Mouse (Mus musculus) embryo, embryonic 10.5 days (tissue): Measurements from ENCODE around the gene Ssc4d.

ENCODE experiments used
- DNase-seq: peaks from one replicate; pipeline ENCODE4 v3.0.0-alpha.2; 2015; ENCODE audit warnings: low spot score

The Ssc4d gene

DNA sequence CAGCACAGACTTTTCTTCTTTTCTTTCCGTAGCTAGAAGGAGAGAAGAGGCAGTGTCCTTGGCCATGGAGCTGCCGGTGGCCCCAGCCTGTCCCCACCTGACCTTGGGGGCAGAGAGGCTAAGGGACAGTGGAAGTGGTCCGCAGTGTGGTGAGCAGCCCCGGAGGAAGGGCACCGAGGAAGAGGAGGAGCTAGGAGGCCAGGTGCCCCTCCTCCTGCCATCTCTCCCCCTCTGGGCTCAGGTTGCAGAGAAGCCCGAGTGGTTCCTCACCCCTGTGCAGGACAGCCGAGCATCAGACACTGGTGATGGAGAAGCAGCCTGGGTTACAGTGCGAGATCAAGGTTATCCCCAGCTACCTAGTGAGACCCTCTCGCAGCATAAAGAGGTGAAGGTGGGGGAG lies at the start of gene Ssc4d:
Gene Ssc4d (minus strand): TSS at position 167 of the 400 bp plus-strand sequence.
- DNase-seq = no peak

DNA sequence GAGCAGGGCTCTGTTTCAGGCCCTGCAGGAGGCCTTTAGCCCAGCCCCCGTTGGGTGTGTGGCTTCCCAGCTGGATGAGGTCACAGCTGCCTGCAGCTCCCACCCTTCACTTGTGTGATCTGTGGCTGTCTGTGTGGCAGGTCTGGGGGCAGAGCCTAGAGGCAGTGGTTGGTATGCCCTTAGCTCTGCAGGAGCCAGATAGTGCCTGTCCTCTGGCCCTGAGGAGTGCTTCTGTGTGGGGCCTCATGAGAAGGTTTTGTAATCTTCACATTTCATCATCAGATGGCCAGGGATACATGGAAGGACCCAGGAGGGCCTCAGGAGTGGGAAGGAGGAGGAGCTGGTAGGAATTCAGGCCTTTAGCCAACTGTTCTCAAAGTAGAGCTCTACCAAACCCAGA lies 45.6 kb upstream of the Ssc4d start:
- DNase-seq = no peak

DNA sequence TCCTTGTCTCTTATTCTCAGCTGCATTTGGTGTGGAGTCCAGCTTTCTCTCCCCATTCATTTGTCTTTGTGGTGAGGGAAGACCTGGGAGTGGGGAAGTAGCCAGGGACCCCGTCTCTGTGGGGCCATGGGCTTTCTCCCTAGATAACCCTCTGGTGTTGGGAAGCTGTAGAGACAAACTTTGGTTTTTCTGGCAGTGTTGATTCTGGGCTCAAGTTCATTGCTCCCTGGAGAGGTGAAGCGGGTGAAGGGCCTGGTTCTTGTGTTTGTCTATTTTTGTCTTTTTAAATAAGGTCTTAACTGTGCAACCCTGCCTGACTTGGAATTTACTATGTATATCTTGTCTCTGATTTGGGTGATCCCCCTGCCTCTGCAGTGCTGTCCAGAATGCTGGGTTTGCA lies 44.4 kb upstream of the Ssc4d start:
- no peak for DNase-seq

DNA sequence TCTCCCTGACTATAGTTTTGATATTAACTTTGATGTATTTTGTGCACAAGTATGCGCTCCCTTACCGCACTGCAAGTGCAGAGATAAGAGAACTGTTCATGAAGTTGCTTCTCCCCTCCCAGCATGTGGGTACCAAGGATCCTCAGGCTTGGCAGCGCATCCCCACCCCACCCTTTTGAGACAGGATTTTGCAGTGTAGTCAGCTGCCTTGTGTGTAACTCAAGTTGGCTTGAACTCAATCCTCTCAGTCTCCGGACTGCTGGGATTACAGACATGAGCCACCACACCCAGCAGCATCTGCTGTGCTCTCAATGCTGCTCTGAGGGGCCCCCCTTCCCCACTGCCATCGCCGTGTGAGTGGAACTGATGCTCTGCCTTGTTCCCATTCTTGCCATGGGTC lies 42.9 kb upstream of the Ssc4d start:
- no peak for DNase-seq

DNA sequence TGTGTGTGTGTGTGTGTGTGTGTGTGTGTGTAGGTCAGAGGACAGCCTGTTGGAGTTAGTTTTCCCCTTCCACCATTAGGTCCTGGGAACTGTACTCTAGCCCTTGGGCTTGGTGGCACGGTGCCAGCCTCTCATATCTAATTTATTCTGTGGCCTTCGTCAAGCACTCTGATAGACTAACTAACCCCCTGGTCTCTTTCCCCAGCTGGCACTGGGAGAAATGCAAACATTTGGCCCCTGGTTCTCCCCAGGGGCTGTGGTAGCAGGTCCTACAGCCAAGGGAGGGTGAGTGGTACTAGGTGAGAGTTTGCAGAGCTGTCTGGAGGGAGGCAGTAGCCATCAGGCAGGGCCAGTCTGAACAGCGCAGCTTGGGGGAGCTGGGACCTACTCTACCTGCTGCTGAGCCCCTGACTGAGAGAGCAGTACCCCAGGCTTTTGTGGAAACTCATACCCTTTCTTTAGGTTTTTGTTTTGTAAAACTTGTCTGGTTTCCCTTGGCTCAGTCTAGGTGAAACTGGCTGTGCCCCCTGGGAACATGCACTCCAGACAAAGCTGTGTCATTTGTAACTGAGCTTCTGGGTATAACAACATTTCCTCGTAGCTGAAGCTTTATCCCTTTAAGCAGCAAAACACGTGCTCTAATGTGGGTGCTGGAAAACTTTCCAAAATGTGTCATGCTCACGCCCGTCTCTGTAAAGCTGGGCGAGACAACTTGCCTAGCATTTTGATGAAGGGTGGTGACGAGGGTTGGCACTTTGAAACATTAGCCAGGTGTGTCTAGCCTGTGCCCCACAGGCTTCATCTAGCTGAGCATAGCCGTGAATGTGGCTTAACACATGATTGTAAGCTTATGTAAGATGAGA lies 41.9 kb upstream of the Ssc4d start:
- no peak for DNase-seq

DNA sequence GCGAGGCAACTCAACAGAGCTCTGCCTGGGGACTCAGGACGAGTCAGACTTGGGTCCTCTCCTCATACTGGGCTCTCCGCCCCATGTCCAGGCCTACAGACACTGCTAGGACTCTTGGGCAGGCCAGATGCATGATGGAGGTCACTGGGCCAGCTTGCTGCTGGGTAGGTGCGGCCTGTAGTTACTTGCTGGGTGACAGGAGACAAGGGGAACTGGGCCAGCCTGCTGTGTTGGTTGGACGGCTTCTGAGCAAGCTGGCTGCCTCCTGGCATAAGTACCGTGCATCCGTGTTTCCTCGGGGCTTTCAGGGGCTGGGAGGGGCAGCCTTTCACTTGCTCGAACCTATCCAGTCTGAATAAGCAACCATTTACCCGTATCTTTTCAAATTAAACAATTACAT lies 41.3 kb upstream of the Ssc4d start:
- DNase-seq = no peak

DNA sequence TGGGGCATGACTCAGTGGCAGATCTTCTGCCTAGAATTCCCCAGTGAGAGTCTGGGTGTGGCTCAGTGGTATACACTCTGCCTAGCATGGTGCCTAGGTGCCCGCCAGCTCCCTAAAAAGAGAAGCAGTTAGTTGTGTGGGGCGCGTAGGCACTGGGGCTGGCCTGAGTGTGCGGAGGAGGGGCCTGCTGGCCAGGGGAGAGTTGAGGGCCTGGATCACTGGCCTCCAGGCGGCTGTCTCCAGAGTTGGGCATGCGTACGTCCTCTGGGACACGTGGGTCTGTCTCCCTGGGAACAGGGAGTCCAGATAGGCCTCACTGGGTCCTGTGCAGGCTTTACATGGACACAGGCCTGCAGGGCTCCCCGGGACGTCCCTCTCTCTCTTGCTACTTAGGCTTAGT lies 40.5 kb upstream of the Ssc4d start:
- DNase-seq = no peak

DNA sequence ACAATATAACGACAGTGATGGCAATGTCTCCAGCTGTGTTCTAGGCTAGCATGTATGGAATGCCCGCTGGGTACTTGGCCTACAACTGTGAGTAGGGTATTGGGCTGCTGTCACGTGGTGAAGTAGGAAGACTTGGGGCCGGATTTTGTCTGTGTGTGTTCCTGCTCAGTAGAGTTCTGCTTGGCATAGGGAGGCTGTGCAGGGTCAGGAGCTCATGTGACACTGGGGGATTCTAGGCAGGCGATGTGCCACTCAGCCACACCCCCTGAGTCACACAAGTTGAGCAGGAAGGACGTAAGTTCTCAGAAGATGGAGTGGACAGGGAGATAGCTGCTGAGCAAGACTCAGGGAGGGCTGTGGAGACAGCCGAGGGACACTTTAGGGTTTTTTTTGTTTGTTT lies 33.4 kb upstream of the Ssc4d start:
- DNase-seq = no peak

DNA sequence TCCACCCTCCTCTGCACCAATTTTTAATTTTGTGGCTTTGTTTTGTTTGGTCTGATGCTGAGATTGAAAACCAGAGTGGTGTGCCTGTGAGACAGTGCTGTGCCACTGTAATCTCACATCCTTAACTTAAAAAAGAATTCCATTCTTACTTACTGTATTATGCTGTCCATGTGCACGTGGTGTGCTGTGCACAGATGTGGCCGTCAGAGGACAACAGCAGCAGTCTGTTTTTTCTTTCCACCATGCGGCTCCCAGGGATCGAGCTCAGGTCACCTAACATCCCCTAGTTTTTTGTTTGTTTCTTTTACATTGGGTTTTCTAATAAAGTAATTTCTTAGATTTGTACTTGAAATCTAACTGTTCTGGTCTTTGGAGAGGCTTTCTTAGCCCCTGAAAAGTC lies 30.2 kb upstream of the Ssc4d start:
- no peak for DNase-seq

DNA sequence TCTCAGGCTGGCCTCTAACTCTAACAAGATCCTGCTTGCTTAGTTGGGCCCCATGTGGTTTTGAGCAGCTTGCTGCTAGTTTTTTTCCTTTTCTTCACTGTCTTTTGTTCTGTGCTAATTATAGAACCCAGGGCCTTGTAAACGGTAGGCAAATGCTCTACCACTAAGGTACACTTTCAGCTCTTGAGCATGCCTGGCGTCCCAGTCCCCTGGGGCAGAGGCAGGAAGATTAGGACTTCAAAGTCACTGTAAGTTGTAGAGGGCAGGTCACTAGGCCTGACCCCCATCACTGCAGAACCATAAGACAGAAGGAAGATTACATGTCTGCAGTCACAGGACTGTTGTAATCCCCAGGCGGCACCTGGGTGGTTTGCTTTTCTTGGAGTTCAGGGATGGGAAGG lies 28.4 kb upstream of the Ssc4d start:
- DNase-seq = peak; percentile 42

DNA sequence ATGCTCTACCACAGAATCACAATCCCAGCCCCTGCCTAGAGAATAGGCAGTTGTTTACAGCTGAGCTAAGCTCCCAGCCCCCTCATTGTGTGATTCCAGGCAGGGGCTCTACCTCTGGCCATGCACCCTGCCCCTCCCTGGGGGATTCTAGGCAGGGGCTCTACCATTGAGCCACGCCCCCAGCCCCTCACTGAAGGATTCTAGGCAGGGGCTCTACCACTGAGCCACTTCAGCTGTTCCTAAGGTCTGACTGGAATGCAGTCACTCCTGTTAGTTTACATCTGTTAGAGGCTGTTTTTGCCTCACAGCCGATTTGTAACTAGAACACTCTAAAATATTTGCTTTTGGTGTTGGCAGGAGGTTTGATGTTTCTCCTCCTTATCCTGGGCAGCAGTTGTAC lies 28.0 kb upstream of the Ssc4d start:
- peak; percentile 5 for DNase-seq

DNA sequence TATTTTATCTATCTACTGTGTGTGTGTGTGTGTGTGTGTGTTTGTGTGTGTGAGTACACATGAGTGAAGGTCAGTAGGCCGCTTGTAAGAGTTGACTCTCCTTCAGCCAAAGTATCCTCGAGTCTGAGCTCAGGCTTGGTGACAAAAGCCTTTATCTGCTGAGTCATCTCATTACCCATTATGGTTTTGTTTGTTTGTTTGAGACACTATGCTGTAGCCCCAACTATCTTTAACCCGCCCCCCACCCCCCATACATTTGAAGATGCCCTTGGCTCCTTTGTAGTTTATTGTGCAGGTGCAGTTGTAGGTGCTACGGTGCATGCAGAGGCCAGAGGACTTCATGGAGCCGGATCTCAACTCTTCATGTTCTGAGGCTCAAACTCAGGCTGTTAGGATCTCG lies 26.9 kb upstream of the Ssc4d start:
- no peak for DNase-seq

DNA sequence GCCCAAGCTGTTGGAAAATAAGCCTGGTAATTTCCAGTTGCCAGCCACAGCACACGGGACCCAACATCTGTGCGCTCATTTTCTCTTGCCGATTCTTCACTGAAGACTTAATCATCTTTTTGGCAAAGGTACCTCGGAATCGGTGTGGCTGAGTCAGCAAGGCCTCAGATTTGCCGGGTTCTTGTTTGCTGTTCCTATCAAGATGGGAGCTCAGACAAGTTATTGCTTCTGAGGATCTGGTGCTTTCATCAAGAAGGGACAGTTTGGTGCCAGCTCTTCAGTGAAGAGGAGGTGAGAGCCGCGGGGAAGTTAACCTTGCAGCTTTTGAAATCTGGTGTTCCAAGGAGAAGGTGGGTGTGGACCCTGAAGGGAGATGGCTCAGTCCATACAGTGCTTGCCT lies 21.8 kb upstream of the Ssc4d start:
- DNase-seq = no peak

DNA sequence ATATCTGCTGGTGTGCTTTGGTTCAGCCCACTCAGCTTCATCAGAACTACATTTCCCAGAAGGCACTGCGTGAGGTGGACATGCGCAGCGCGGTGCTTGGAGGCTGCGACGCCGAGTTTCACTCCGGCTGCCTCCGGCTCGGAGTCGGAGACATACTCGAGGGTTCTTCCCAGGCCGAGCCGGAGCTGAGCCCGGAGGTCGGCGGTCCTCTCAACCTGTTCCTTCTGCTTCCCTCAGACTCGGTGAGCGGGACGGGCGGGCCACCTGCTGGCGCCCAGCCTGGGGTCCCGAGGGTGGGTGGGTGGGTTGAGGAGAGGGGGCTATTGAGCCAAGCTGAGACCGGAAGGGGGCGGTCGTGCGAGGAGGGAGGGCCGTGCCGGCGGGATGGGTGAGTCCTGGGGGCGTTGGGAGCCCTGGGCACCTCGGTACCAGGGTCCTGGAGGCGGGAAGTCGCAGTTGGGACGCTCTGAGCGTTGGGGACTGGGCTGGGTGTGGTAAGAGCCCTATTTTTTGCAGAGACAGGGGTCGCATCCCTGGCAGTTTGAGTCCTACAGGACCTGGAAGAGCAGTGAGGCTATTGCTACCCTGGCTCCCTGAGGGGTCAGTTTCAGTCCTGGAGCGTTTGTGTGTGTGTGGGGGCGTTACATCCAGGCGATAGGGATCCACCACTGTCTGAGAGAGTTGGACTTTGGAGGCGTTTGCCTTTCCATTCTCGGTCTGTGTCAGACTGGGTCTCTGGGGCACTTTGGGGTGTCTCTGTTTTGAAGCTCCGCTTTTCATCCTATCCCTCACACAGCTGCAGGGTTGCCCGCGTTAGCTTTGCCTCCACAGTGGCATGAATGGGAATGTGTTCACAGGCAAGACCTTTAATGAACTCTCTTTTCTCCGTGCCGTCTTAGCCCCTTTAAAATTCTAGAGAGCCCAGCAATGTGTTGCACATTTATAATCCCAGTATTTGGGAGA lies 20.7 kb upstream of the Ssc4d start, which contains the start of gene Dtx2:
Gene Dtx2 (plus strand): TSS at position 76 of the 963 bp plus-strand sequence.
- DNase-seq = peak; percentile 95

DNA sequence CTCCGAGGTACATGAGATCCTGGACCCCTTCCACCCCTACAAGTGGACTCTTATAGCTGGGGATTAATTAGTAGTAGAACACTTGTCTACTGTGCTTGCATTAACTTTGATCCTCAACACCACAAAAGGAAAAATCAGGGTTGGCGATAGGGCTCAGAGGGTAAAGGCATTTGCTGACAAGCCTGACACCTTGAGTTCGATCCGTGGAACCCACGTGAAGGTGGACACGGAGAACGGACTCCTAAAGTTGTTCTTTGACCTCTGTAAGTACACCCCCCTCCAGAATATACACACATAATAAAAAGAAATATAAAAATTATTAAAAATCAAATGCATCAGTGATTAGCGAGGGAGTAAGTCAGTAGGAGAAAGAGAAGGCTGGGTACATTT lies 20.0 kb upstream of the Ssc4d start:
- DNase-seq = no peak

DNA sequence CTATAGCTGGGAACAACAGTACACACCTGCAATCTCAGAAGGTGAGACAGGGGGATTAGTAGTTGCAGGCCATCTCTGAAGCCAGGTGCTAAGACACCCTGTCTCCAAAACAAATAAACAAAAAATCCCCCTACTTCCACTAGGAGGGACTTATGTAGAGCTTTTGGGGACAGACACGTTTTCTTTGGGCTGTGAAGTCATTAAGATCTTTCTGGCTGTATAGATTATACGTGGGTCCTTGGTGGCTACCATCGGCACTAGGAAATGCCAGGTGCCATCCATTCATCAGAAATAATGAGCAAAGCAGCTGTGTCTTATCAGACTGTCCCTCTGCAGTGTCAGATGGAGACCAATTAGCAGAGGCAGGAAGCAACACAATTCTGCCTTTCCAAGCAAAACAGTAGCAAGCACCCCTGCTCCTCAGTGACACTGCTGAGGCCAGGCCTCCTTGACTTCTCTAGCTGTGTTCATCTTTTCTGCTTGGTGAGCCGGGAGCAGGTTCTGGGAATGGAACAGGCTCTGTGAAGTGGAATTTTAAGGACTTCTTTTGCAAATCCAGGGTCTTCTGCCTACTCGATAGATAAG lies 19.1 kb upstream of the Ssc4d start:
- DNase-seq = peak; percentile 6

DNA sequence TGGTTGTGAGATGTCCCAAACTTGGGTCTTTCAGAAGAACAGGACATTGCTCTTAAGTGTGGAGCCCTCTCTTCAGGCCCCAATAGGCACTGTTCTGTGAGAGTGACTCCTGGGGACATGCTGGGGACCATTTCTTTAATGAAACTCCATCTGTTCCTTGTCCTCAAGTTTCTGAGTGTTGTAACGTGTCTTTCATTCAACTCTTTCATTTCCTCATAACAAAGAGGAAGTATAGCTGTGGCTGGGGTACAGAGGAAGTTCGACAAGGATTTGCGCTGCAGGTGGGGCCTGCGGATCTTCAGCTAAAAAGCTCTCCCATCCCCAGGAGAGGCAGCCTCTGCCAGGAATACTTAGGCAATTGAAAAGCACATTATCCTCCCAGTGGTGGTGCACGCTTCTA lies 16.3 kb upstream of the Ssc4d start:
- DNase-seq = no peak

DNA sequence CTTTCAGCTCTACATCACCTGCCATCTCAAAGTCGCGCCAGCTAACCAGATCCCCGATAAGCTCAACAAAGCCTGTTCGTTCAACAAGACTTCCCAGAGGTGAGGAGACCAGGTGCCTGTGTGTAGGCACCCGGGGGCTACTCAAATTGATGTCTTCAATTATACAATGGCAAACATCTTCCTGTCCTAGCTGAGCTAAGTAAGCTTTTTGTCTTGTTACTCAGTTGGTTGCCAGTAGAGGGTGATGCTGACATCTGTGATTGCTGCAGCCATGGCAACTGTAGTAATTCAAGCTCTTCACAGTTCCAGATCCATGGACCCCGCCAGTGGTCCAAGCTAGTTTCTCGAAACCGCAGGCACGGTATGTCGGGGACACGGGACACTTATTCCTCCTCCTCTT lies 12.9 kb upstream of the Ssc4d start:
- peak; percentile 54 for DNase-seq

DNA sequence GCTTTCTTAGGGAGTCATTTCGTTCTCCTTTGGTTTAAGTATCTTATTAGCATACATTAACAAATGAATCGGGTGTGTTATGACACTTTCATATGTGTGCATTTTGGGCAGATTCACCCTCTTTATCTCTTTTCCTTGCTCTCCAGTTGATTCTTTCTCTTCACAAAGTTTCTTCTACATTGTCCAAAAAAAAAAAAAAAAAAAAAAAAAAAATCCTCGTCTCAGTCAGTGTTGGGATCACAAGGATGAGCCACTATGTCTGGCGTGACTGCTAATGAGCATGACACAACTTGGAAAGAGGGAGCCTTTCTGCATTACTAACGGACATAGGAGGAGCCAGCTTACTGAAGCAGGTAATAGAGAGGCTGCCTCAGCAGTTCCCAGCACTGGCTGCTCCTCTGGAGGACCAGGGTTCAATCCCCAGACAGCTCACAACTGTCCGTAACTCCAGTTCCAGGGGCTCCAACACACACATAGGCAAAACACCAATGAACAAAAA lies 10.3 kb upstream of the Ssc4d start:
- DNase-seq = no peak

DNA sequence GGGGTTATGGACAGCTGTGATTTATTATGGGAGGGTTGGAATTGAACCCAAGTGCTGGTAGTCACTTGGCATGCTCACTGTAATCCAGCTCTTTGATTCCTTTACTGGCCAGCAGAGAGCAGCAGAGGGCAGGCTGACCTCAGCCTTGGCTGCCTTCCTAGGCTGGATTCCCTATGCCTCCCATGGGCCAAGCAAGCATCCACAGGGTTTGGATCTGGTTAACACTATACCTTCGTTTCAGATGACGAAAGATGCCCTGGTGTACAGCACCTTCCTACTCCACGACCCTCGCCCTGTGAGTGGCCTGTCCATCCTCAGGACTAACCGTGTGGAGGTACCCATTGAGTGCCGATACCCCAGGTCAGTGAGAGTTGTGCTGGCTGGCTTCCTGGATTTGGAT lies 8.1 kb upstream of the Ssc4d start:
- peak; percentile 83 for DNase-seq

DNA sequence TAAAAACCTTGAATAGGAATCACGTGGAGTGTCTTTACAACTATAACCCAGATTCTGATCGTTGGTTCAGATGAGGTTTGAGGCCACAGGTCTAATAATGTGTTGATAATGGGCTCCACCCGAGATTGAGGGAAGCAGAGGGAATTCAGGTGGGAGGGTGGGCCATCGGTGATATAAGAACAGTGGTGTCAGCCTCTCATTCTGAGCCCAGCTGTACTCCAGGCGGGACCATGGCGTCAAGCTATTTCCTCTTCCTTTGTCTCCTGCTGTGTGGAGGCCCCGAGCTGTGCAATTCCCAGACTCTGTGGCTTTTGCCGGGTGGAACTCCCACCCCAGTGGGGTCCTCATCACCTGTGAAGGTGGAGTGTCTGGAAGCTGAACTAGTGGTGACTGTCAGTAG lies 5.6 kb upstream of the Ssc4d start, which contains the start of gene Zp3:
Gene Zp3 (plus strand): TSS at position 196 of the 400 bp plus-strand sequence.
- no peak for DNase-seq

DNA sequence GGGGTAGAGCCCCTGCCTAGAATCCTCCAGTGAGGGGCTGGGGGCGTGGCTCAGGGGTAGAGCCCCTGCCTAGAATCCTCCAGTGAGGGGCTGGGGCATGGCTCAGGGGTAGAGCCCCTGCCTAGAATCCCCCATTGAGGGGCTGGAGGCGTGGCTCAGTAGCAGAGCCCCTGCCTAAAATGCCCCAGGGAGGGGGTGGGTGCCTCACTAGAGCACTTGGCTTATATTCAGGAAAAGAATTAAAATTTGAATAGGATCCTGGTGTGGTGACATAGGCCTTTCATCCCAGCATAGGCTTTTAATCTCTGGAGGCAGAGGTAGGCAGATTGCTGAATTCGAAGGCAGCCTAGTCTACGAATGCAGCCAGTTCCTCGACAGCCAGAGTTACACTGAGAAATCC lies 5.0 kb upstream of the Ssc4d start:
- no peak for DNase-seq
